Mouse (Mus musculus) MEL (cell line): ENCODE measurements at regions not wholly inside any gene's neighbourhood (a gene's known extent, or its start where the extent isn't known, plus 50 kb on each side); places are given as distances from the start of the nearest gene placed in this dataset.

Experiments
- DNase-seq: peaks from one replicate; pipeline ENCODE4 v3.0.0; 2011; ENCODE audit warnings: low read depth, low spot score
- H3K27ac ChIP-seq: 2 replicates; pipeline ENCODE4 v1.5.1; 2012; ENCODE audit warnings: low read depth, mild to moderate bottlenecking, control low read depth, low read length, moderate library complexity; ENCODE audit not compliant: control insufficient read depth
- H3K27me3 ChIP-seq, 2 experiments: fragments of 150-350 bp in 1 of 2; sonication (generic) in 1 of 2; 2 replicates each; pipeline ENCODE4 v1.6.1; 2012; ENCODE audit warnings: low read length in 2 of 2, mild to moderate bottlenecking in 2 of 2, improper control_type of control experiment in 1 of 2, moderate library complexity in 1 of 2; ENCODE audit not compliant: insufficient read depth in 2 of 2, control insufficient read depth in 1 of 2
- H3K36me3 ChIP-seq, 2 experiments: 2 replicates each; pipeline ENCODE4 v1.6.1; 2012 to 2014; ENCODE audit warnings: low read length in 2 of 2, improper control_type of control experiment in 1 of 2, inconsistent platforms in 1 of 2, mild to moderate bottlenecking in 1 of 2; ENCODE audit not compliant: insufficient read depth in 2 of 2, control insufficient read depth in 1 of 2
- H3K4me1 ChIP-seq, 2 experiments: fragments of 150-350 bp in 1 of 2; sonication (generic) in 1 of 2; 2 replicates each; pipeline ENCODE4 v1.6.1; 2012; ENCODE audit warnings: low read length in 2 of 2, improper control_type of control experiment in 1 of 2, mild to moderate bottlenecking in 1 of 2; ENCODE audit not compliant: insufficient read depth in 2 of 2, control insufficient read depth in 1 of 2
- H3K4me3 ChIP-seq, 2 experiments: fragments of 150-350 bp in 1 of 2; sonication (generic) in 1 of 2; 2 replicates each; pipeline ENCODE4 v1.5.1; 2012; ENCODE audit warnings: low read depth in 2 of 2, low read length in 2 of 2, mild to moderate bottlenecking in 2 of 2, moderate library complexity in 2 of 2, control low read depth in 1 of 2, improper control_type of control experiment in 1 of 2; ENCODE audit not compliant: control insufficient read depth in 1 of 2, insufficient read depth in 1 of 2
- H3K79me2 ChIP-seq: 2 replicates; pipeline ENCODE4 v1.6.1; 2012; ENCODE audit warnings: mild to moderate bottlenecking, low read length, moderate library complexity; ENCODE audit not compliant: control insufficient read depth, poor library complexity, insufficient read depth
- H3K9ac ChIP-seq: 2 replicates; pipeline ENCODE4 v1.6.1; 2012; ENCODE audit warnings: low read depth, mild to moderate bottlenecking, control low read depth, low read length, moderate library complexity; ENCODE audit not compliant: control insufficient read depth, poor library complexity, severe bottlenecking
- H3K9me3 ChIP-seq: fragments of 150-350 bp; sonication (generic); replicated peaks from 2 replicates; pipeline ENCODE4 v1.6.1; 2012; ENCODE audit warnings: mild to moderate bottlenecking, low read length, improper control_type of control experiment, moderate library complexity; ENCODE audit not compliant: insufficient read depth
- E2F4 ChIP-seq: IDR thresholded peaks from 2 replicates; pipeline ENCODE4 v1.6.1; 2011; ENCODE audit warnings: low read depth, low read length, improper control_type of control experiment, borderline replicate concordance
- ETS1 ChIP-seq: IDR thresholded peaks from 2 replicates; pipeline ENCODE4 v1.6.1; 2012; ENCODE audit warnings: low read depth, mild to moderate bottlenecking, inconsistent platforms, low read length, improper control_type of control experiment, moderate library complexity
- GABPA ChIP-seq: IDR thresholded peaks from 2 replicates; pipeline ENCODE4 v1.6.1; 2012; ENCODE audit warnings: low read depth, mild to moderate bottlenecking, inconsistent platforms, low read length, improper control_type of control experiment, moderate library complexity
- HCFC1 ChIP-seq: IDR thresholded peaks from 2 replicates; pipeline ENCODE4 v1.6.1; 2012; ENCODE audit warnings: low read depth, mild to moderate bottlenecking, inconsistent platforms, low read length, improper control_type of control experiment, moderate library complexity
- JUND ChIP-seq: IDR thresholded peaks from 2 replicates; pipeline ENCODE4 v1.6.1; 2011; ENCODE audit warnings: low read depth, mild to moderate bottlenecking, improper control_type of control experiment, low read length
- KAT2A ChIP-seq: conservative IDR thresholded peaks from 2 replicates; pipeline ENCODE4 v1.6.1; 2012; ENCODE audit warnings: low read depth, low read length, improper control_type of control experiment, inconsistent platforms
- MAFK ChIP-seq: IDR thresholded peaks from 2 replicates; pipeline ENCODE4 v1.6.1; 2011; ENCODE audit warnings: low read depth, mild to moderate bottlenecking, low read length, improper control_type of control experiment, borderline replicate concordance
- MAZ ChIP-seq: IDR thresholded peaks from 2 replicates; pipeline ENCODE4 v1.6.1; 2012; ENCODE audit warnings: low read depth, mild to moderate bottlenecking, inconsistent platforms, low read length, improper control_type of control experiment
- MEF2A ChIP-seq: IDR thresholded peaks from 2 replicates; pipeline ENCODE4 v1.6.1; 2014; ENCODE audit warnings: low read depth, mild to moderate bottlenecking, inconsistent platforms, low read length, improper control_type of control experiment; ENCODE audit not compliant: poor library complexity, insufficient replicate concordance, severe bottlenecking; ENCODE audit errors: extremely low read depth
- MYB ChIP-seq: IDR thresholded peaks from 2 replicates; pipeline ENCODE4 v1.6.1; 2011; ENCODE audit warnings: mild to moderate bottlenecking, low read depth, low read length, improper control_type of control experiment
- NELFE ChIP-seq: IDR thresholded peaks from 2 replicates; pipeline ENCODE4 v1.6.1; 2011; ENCODE audit warnings: low read depth, low read length, improper control_type of control experiment
- NRF1 ChIP-seq: IDR thresholded peaks from 2 replicates; pipeline ENCODE4 v1.6.1; 2014; ENCODE audit warnings: low read depth, mild to moderate bottlenecking, inconsistent platforms, low read length, improper control_type of control experiment, moderate library complexity; ENCODE audit not compliant: poor library complexity, insufficient read depth, severe bottlenecking
- POLR2A ChIP-seq, 2 experiments: IDR thresholded peaks; 2 replicates each; pipeline ENCODE4 v1.6.1; 2011 to 2012; ENCODE audit warnings: low read length in 2 of 2, mild to moderate bottlenecking in 2 of 2, control low read depth in 1 of 2, improper control_type of control experiment in 1 of 2, low read depth in 1 of 2, moderate library complexity in 1 of 2; ENCODE audit not compliant: control insufficient read depth in 1 of 2, insufficient read depth in 1 of 2, poor library complexity in 1 of 2
- POLR2AphosphoS2 ChIP-seq: IDR thresholded peaks from 2 replicates; pipeline ENCODE4 v1.6.1; 2011; ENCODE audit warnings: low read length, improper control_type of control experiment
- POLR2AphosphoS5 ChIP-seq: IDR thresholded peaks from 2 replicates; pipeline ENCODE4 v1.6.1; 2012; ENCODE audit warnings: low read depth, borderline replicate concordance, mild to moderate bottlenecking, inconsistent platforms, low read length, moderate library complexity, mixed read lengths
- RCOR1 ChIP-seq: IDR thresholded peaks from 2 replicates; pipeline ENCODE4 v1.6.1; 2012; ENCODE audit warnings: low read depth, mild to moderate bottlenecking, inconsistent platforms, low read length, improper control_type of control experiment
- SIN3A ChIP-seq: IDR thresholded peaks from 2 replicates; pipeline ENCODE4 v1.6.1; 2012; ENCODE audit warnings: low read length, improper control_type of control experiment, inconsistent platforms
- SMC3 ChIP-seq: IDR thresholded peaks from 2 replicates; pipeline ENCODE4 v1.6.1; 2011; ENCODE audit warnings: low read depth, low read length, improper control_type of control experiment
- TBP ChIP-seq: IDR thresholded peaks from 2 replicates; pipeline ENCODE4 v1.8.0; 2011; ENCODE audit warnings: low read depth, low read length, improper control_type of control experiment
- UBTF ChIP-seq: IDR thresholded peaks from 2 replicates; pipeline ENCODE4 v1.6.1; 2012; ENCODE audit warnings: low read depth, mild to moderate bottlenecking, inconsistent platforms, low read length, improper control_type of control experiment, moderate library complexity, borderline replicate concordance; ENCODE audit not compliant: insufficient read depth
- USF1 ChIP-seq: IDR thresholded peaks from 2 replicates; pipeline ENCODE4 v1.6.1; 2014; ENCODE audit warnings: low read depth, mild to moderate bottlenecking, inconsistent platforms, low read length, improper control_type of control experiment, moderate library complexity
- ZKSCAN1 ChIP-seq: IDR thresholded peaks from 2 replicates; pipeline ENCODE4 v1.6.1; 2012; ENCODE audit warnings: low read depth, mild to moderate bottlenecking, inconsistent platforms, low read length, improper control_type of control experiment, moderate library complexity

GRCm38 (mm10) chr6:31636954-31637353, 73.2 kb upstream of the Podxl start:
- no peak for DNase-seq
- Histone ChIP-seq H3K27me3 (no peaks in the 10 kb centered on the region), H3K27ac (no peak overlapping the region), H3K79me2 (no peaks in the 10 kb centered on the region), H3K4me1 (no peaks in the 10 kb centered on the region), H3K36me3 (no peaks in the 10 kb centered on the region), H3K4me3 (no peak overlapping the region), H3K9me3 (no peaks in the 10 kb centered on the region), H3K9ac (no peak overlapping the region)
- TF ChIP-seq E2F4 (no peak), MYB (no peak), POLR2AphosphoS2 (no peak), SIN3A (no peak), MEF2A (no peak), SMC3 (no peak), MAFK (no peak), ETS1 (no peak), RCOR1 (no peak), HCFC1 (no peak), MAZ (no peak), KAT2A (no peak), JUND (no peak), POLR2AphosphoS5 (no peak), POLR2A (IDR thresholded peaks at IDR 0.05; ENCODE audit: control insufficient read depth in 1 of 2, insufficient read depth in 1 of 2, low read depth in 1 of 2, low read length in 2 of 2, poor library complexity in 1 of 2) (no peak)

DNA sequence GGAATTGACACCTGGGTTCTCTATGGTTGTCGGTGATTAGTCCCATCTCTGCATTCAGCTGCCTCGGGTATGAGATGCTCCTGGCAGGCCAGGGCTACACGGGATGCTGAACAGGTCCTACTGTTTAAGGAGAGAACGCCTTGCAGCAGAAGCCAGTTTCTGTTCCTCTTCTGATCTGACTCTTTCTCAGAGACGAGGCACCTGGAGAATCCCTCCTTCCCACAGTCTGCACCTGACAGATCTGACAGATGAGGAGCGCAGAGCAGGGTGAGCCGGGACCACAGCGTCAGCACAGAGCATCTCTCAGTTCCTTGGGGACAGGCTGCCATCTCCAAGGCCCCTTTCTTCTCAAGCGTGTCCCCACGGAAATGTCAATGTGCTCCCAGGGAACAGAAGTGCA, 68.7 kb upstream of the Podxl start:
- Histone ChIP-seq H3K36me3 (peaks cover 0 to 5% of the 10 kb centered on the region in 2 experiments; a peak in 2 of 4 replicates), H3K79me2 (no peaks in the 10 kb centered on the region), H3K27me3 (no peaks in the 10 kb centered on the region), H3K4me3 (no peak overlapping the region), H3K4me1 (peaks cover 0 to 5% of the 10 kb centered on the region in 2 experiments; a peak in 2 of 4 replicates), H3K9ac (no peak overlapping the region), H3K9me3 (no peaks in the 10 kb centered on the region), H3K27ac (no peak overlapping the region)
- no peak for DNase-seq
- TF ChIP-seq TBP (no peak), SMC3 (no peak), GABPA (no peak), ZKSCAN1 (no peak), USF1 (no peak), NRF1 (no peak), POLR2A (IDR thresholded peaks at IDR 0.05; ENCODE audit: control insufficient read depth in 1 of 2, insufficient read depth in 1 of 2, low read depth in 1 of 2, low read length in 2 of 2, poor library complexity in 1 of 2) (no peak), SIN3A (no peak), MEF2A (no peak), MYB (no peak), NELFE (no peak), UBTF (no peak)
